Mouse (Mus musculus): ENCODE results near the gene Lrrc14b. TPM values are rescaled to one million over a fixed set of nuclear protein-coding genes. Genes with fewer than 3 reads are reported as not detected.

Gene Lrrc14b
- polyA plus RNA-seq, 1 experiment from 2014 or later: 6.6 TPM

GRCm38 (mm10) chr13:74317170-74317849 lies 46.5 kb downstream of the Lrrc14b start, which contains the start of gene Pdcd6:
Gene Pdcd6, minus strand, starts transcription at chr13:74317580.
- ATAC-seq (ENCODE audit: insufficient number of reproducible peaks, insufficient read depth, low FRiP score, low read depth): peak; percentile 99
- WGBS: under 1% methylated on average over 35 of the region's 36 CpGs
- H3K9ac ChIP-seq (ENCODE audit: low read length): peak within 1 kb of the TSS; percentile 88
- peaks cover 36% of the 10 kb centered on the region for H3K36me3 ChIP-seq (ENCODE audit: control insufficient read depth, insufficient read depth, low read length)
- peak within 1 kb of the TSS; percentile 77 for H3K4me2 ChIP-seq (ENCODE audit: low read length)
- no peaks in the 10 kb centered on the region for H3K27me3 ChIP-seq (ENCODE audit: control insufficient read depth, insufficient read depth, low read length)
- H3K4me1 ChIP-seq (ENCODE audit: control insufficient read depth in 2 of 2, insufficient read depth in 2 of 2, low read length in 2 of 2): peaks cover 0 to 11% of the 10 kb centered on the region in 2 experiments; a peak in 2 of 4 replicates
- no peaks in the 10 kb centered on the region for H3K9me3 ChIP-seq (ENCODE audit: control insufficient read depth, low read length)
- peak within 1 kb of the TSS; percentile 69 to 83 for H3K4me3 ChIP-seq (ENCODE audit: control insufficient read depth in 1 of 2, insufficient read depth in 1 of 2, low read depth in 1 of 2, low read length in 2 of 2)
- H3K27ac ChIP-seq (replicated peaks in 1 of 2; ENCODE audit: control insufficient read depth in 1 of 2, insufficient read depth in 1 of 2, low read depth in 2 of 2, low read length in 2 of 2): peak within 1 kb of the TSS; percentile 61 to 68

DNA sequence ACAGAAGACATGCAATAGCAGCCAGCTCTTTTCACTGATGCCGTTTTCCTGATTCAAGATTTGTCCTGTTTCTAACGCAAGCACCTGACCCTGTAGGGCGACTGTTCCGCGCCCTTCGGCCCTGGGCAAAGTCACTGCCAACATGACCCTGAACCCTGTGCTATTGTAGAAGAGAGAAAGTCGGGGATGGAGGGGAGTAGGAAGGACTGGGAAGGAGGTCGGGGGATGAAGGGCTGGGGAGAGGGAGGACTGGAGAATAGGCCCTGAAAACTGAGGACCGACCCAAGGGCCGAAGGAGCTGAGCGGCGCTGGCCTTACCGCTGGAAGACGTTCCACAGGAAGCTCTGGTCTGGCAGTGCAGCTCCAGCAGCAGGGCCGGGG lies 47.0 kb downstream of the Lrrc14b start:
- Histone ChIP-seq H3K4me3 (ENCODE audit: control insufficient read depth in 1 of 2, insufficient read depth in 1 of 2, low read depth in 1 of 2, low read length in 2 of 2) (peak overlapping the region; percentile 69 to 83), H3K27me3 (ENCODE audit: control insufficient read depth, insufficient read depth, low read length) (no peaks in the 10 kb centered on the region), H3K4me2 (ENCODE audit: low read length) (peak overlapping the region; percentile 77), H3K27ac (replicated peaks in 1 of 2; ENCODE audit: control insufficient read depth in 1 of 2, insufficient read depth in 1 of 2, low read depth in 2 of 2, low read length in 2 of 2) (peak overlapping the region; percentile 55 to 63), H3K9ac (ENCODE audit: low read length) (peak overlapping the region; percentile 88), H3K9me3 (ENCODE audit: control insufficient read depth, low read length) (no peaks in the 10 kb centered on the region), H3K4me1 (ENCODE audit: control insufficient read depth in 2 of 2, insufficient read depth in 2 of 2, low read length in 2 of 2) (peaks cover 0 to 11% of the 10 kb centered on the region in 2 experiments; a peak in 2 of 4 replicates), H3K36me3 (ENCODE audit: control insufficient read depth, insufficient read depth, low read length) (peaks cover 32% of the 10 kb centered on the region)
- 5% methylated on average over 15 of the region's 15 CpGs for WGBS
- ATAC-seq (ENCODE audit: insufficient number of reproducible peaks, insufficient read depth, low FRiP score, low read depth): peak; percentile 40

DNA sequence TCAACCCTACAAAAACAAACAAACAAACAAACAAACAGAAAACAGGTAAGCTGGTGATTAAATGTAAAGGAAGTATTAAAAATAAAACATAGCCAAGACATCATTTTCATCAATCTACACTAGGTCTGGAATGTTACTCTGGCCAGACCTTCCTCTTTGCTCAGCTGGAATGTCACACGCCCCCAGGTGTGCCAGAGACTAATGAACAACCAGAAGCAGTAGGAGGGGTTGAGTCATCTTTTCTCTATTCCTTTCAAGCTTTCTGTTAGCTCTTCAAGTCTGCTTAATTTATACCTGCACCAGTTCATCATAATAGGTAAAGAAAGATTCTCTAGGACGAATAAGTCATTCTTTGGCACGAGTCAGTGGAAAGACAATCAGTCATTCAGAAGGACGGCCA lies 47.4 kb downstream of the Lrrc14b start:
- Histone ChIP-seq H3K36me3 (ENCODE audit: control insufficient read depth, insufficient read depth, low read length) (peaks cover 32% of the 10 kb centered on the region), H3K4me3 (ENCODE audit: control insufficient read depth in 1 of 2, insufficient read depth in 1 of 2, low read depth in 1 of 2, low read length in 2 of 2) (peak overlapping the region; percentile 69 to 83), H3K27ac (replicated peaks in 1 of 2; ENCODE audit: control insufficient read depth in 1 of 2, insufficient read depth in 1 of 2, low read depth in 2 of 2, low read length in 2 of 2) (peak overlapping the region in 1 of 2 experiments; percentile 63; a peak in 1 of 4 replicates), H3K4me1 (ENCODE audit: control insufficient read depth in 2 of 2, insufficient read depth in 2 of 2, low read length in 2 of 2) (peaks cover 0 to 11% of the 10 kb centered on the region in 2 experiments; a peak in 2 of 4 replicates), H3K9me3 (ENCODE audit: control insufficient read depth, low read length) (no peaks in the 10 kb centered on the region), H3K9ac (ENCODE audit: low read length) (peak overlapping the region; percentile 88), H3K4me2 (ENCODE audit: low read length) (peak overlapping the region; percentile 77), H3K27me3 (ENCODE audit: control insufficient read depth, insufficient read depth, low read length) (no peaks in the 10 kb centered on the region)
- WGBS: 21% methylated on average over 4 of the region's 4 CpGs
- ATAC-seq (ENCODE audit: insufficient number of reproducible peaks, insufficient read depth, low FRiP score, low read depth): no peak

- H3K4me2 ChIP-seq (ENCODE audit: low read length): no peak overlapping the region
- 95% methylated on average over 3 of the region's 3 CpGs for WGBS
- H3K4me1 ChIP-seq (ENCODE audit: control insufficient read depth in 2 of 2, insufficient read depth in 2 of 2, low read length in 2 of 2): peaks cover 0 to 11% of the 10 kb centered on the region in 2 experiments; a peak in 2 of 4 replicates
Measured at GRCm38 (mm10) chr13:74314616-74315015, 49.2 kb downstream of the Lrrc14b start.

More at GRCm38 (mm10) chr13:74314616-74315015, 49.2 kb downstream of the Lrrc14b start:
- Histone ChIP-seq H3K27ac (replicated peaks in 1 of 2; ENCODE audit: control insufficient read depth in 1 of 2, insufficient read depth in 1 of 2, low read depth in 2 of 2, low read length in 2 of 2) (no peak overlapping the region), H3K27me3 (ENCODE audit: control insufficient read depth, insufficient read depth, low read length) (no peaks in the 10 kb centered on the region), H3K36me3 (ENCODE audit: control insufficient read depth, insufficient read depth, low read length) (peaks cover 30% of the 10 kb centered on the region), H3K9ac (ENCODE audit: low read length) (no peak overlapping the region), H3K4me3 (ENCODE audit: control insufficient read depth in 1 of 2, insufficient read depth in 1 of 2, low read depth in 1 of 2, low read length in 2 of 2) (no peak overlapping the region), H3K9me3 (ENCODE audit: control insufficient read depth, low read length) (no peaks in the 10 kb centered on the region)
- no peak for ATAC-seq (ENCODE audit: insufficient number of reproducible peaks, insufficient read depth, low FRiP score, low read depth)

MicroRNA genes within 50 kb of the gene (microRNA counts, 519-probe panel; counts per million panel counts)
- 322 counts per million, percentile 70 among the panel's probes with 10 or more counts for microRNA mmu-miR-692

Small RNA genes within 50 kb of the gene (microRNA-seq; reads per million reads assigned to microRNA genes)
- not detected for gene Mir692-3

Other genes starting within 250 kb of the Lrrc14b start
- 0.08 and 0.30 TPM in 2 replicates for gene Slc9a3, start 242.5 kb downstream of the Lrrc14b start, polyA plus RNA-seq (2014; fragmentation: Nextera tagmentation; extraction: Ambion mirVana)
- 64.2 and 64.9 TPM in 2 replicates for gene Exoc3, start 155.3 kb downstream of the Lrrc14b start, polyA plus RNA-seq (2014; fragmentation: Nextera tagmentation; extraction: Ambion mirVana)
- 0.98 and 1.1 TPM in 2 replicates for gene Ahrr, start 71.7 kb downstream of the Lrrc14b start, polyA plus RNA-seq (2014; fragmentation: Nextera tagmentation; extraction: Ambion mirVana)
- 106 and 109 TPM in 2 replicates for gene Pdcd6, start 46.4 kb downstream of the Lrrc14b start, polyA plus RNA-seq (2014; fragmentation: Nextera tagmentation; extraction: Ambion mirVana)
- 496 and 549 TPM in 2 replicates for gene Sdha, start 13.7 kb downstream of the Lrrc14b start, polyA plus RNA-seq (2014; fragmentation: Nextera tagmentation; extraction: Ambion mirVana)
- gene Ccdc127, start 13.7 kb downstream of the Lrrc14b start, polyA plus RNA-seq (2014; fragmentation: Nextera tagmentation; extraction: Ambion mirVana): 42.0 and 49.1 TPM in 2 replicates
- gene Zfp72, start 26.8 kb upstream of the Lrrc14b start, polyA plus RNA-seq (2014; fragmentation: Nextera tagmentation; extraction: Ambion mirVana): 3.5 and 3.8 TPM in 2 replicates
- gene Ftl1-ps1, start 35.7 kb upstream of the Lrrc14b start, polyA plus RNA-seq (2014; fragmentation: Nextera tagmentation; extraction: Ambion mirVana): 52.6 and 54.0 TPM in 2 replicates
- 13.3 and 16.2 TPM in 2 replicates for gene Zfp825, start 130.0 kb upstream of the Lrrc14b start, polyA plus RNA-seq (2014; fragmentation: Nextera tagmentation; extraction: Ambion mirVana)

Measured in heart, embryonic 14.5 days (tissue).